Mouse (Mus musculus) olfactory bulb, adult 2 months (tissue): ENCODE data around the gene A930033H14Rik.

Source experiments
- CTCF ChIP-seq: fragments of 200-500 bp; IDR thresholded peaks from 2 replicates; pipeline ENCODE4 v1.5.1; 2012; ENCODE audit warnings: low read depth, mild to moderate bottlenecking, low read length, moderate library complexity; ENCODE audit not compliant: insufficient read depth
- POLR2A ChIP-seq: fragments of 200-500 bp; IDR thresholded peaks from 2 replicates; pipeline ENCODE4 v1.6.1; 2012; ENCODE audit warnings: mild to moderate bottlenecking, low read depth, low read length, moderate library complexity; ENCODE audit not compliant: insufficient read depth

- TF ChIP-seq CTCF: no peak
- no peak for TF ChIP-seq POLR2A
Observed at GRCm38 (mm10) chr10:69259161-69259560, 46.3 kb upstream of the A930033H14Rik start.
